Mouse (Mus musculus): ENCODE data around the gene Krtcap3.

- TF ChIP-seq POLR2A (IDR thresholded peaks at IDR 0.05; ENCODE audit: insufficient read depth, low read depth, low read length), result peak; percentile 95
- no peak for TF ChIP-seq CTCF (IDR thresholded peaks at IDR 0.05; ENCODE audit: insufficient read depth, low read depth, low read length)
Observed at GRCm38 (mm10) chr5:31220448-31221303, 30.8 kb upstream of the Krtcap3 start, which contains the start of gene Ppm1g.

Measured in olfactory bulb, adult 2 months (tissue).